Mouse (Mus musculus): Measurements from ENCODE around the gene Gm28036.

- TF ChIP-seq GABPA (IDR thresholded peaks at IDR 0.05; ENCODE audit: low read depth, low read length) (no peak), USF1 (IDR thresholded peaks at IDR 0.05; ENCODE audit: low read depth, low read length) (no peak), EP300 (IDR thresholded peaks at IDR 0.05; ENCODE audit: low read depth in 1 of 2, low read length in 2 of 2) (no peak), CHD1 (IDR thresholded peaks at IDR 0.05; ENCODE audit: low read depth, low read length) (no peak), CTCF (IDR thresholded peaks at IDR 0.05 in 2 of 3, conservative IDR thresholded peaks at IDR 0.05 in 1 of 3; ENCODE audit: control insufficient read depth in 1 of 3, insufficient read depth in 1 of 3, low read depth in 2 of 3, low read length in 3 of 3, poor library complexity in 1 of 3, severe bottlenecking in 1 of 3) (no peak), ZNF384 (IDR thresholded peaks at IDR 0.05; ENCODE audit: low read depth, low read length) (no peak)
These were observed 74.1 kb downstream of the Gm28036 start, which contains the start of gene Fer1l4 for GRCm38 (mm10) chr2:156052816-156053215.

Data from MEL (cell line).